ENCODE assay signal across 15 mouse cellular contexts in genomic region chr5:62160528-62160927, GRCm38 (mm10).
DNase-seq lines count a peak whose midpoint lies in the region; ATAC-seq lines count a peak whose summit lies in the region.
"Had no signal": no experiment of that assay in that cellular context is flagged by ENCODE, and none has a peak within 500 bp of the region (broad histone marks: within the 10 kb centered on the region; RNA-seq: fewer than 3 reads in every experiment).

No protein-coding gene starts in this region.

- peak; percentile 3 for DNase-seq in adrenal gland, postnatal 10 days
- no peak for DNase-seq in adrenal gland, adult 18-20 months (ENCODE audit: low spot score in 2 of 2)
- DNase-seq in frontal cortex, postnatal 10 days (ENCODE audit: low spot score in 2 of 2) = no peak
- peak; percentile 18 to 37 for DNase-seq in left cerebral cortex, postnatal 14 days (ENCODE audit: low spot score in 2 of 2)
- no peak for DNase-seq in left cerebral cortex, postnatal 36 days (ENCODE audit: low spot score in 2 of 2)
- DNase-seq in layer of hippocampus, adult 8-10 months (ENCODE audit: low spot score in 2 of 2) = peak; percentile 11 to 14
- DNase-seq: adrenal gland, adult 2 months; cerebellum, adult 2 months; gastrocnemius, postnatal 36 days; lung, adult 18-20 months; lung, postnatal 4 days; thymus, adult 18-20 months had no signal

- ATAC-seq in frontal cortex, adult (ENCODE audit: low TSS enrichment) = peak; percentile 90
- no peak for ATAC-seq in CD4-positive, CD25-positive, alpha-beta regulatory T cell, adult 4 months
- ATAC-seq: intestine, embryonic 16.5 days had no signal

- intact Hi-C loops in left cerebral cortex, postnatal 14 days (cut with DNase I) = loop anchor here (2.0 kb wide), 1 partner anchor 32 kb away; no protein-coding TSS in a partner anchor
- intact Hi-C loops in left cerebral cortex, postnatal 36 days (cut with DNase I) = no loop called here

Comparison
In these comparisons a context has a peak if more than half of its experiments do, and no peak if none do; other contexts are left out.
1. DNase-seq: peak in adrenal gland, postnatal 10 days (single experiment), left cerebral cortex, postnatal 14 days (2 of 2) and layer of hippocampus, adult 8-10 months (2 of 2); none in adrenal gland, adult 18-20 months (0 of 2), frontal cortex, postnatal 10 days (0 of 2) and left cerebral cortex, postnatal 36 days (0 of 2).